Mouse (Mus musculus): ENCODE data around the gene Blnk.

Gene Blnk

GRCm38 (mm10) chr19:40999569-40999968 lies 5.2 kb upstream of the Blnk start:
- DNase-seq (ENCODE audit: low read depth, low spot score) = no peak

DNA sequence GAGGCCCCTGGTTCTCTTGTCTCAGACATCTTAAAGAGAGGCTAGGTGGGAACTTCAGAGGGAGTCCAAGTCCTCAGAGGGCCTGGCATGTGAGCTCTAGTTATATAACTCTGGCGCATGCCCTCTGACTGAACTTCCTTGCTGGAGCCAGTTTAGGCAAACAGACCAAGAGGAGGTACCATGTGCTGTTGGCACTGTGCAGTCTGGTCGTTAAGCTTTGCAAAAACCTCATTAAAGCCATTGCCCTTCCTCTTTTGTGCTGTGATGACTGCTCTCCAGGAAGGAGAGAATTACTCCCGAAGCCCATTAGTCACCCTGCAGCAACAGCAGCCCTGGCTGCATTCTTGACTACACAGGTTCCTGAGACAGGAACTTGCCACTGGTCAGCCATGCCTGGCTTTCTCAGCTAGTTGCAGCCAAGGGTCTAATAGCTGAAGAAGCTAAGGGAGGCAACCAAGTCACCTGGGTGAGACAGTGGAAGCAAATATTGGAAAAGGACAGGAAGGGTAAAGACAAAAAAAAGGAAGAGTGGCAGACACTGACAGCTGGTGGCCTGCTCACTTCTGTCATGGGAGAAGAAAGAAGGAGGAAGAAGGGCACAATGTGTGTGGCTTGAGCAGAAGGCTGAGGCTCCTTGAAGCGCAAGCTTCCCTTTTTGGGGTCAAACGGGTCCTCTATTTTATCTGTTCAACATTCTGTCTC lies 4.3 kb upstream of the Blnk start:
- no peak for DNase-seq (ENCODE audit: low read depth, low spot score)

- DNase-seq (ENCODE audit: low read depth, low spot score) = no peak
Measured at GRCm38 (mm10) chr19:40996722-40997121, 2.4 kb upstream of the Blnk start.

- no peak for DNase-seq (ENCODE audit: low read depth, low spot score)
Measured at GRCm38 (mm10) chr19:40995449-40996401, 1.4 kb upstream of the Blnk start.

- no peak for DNase-seq (ENCODE audit: low read depth, low spot score)
Measured at GRCm38 (mm10) chr19:40994911-40995310, 576 bp upstream of the Blnk start.

GRCm38 (mm10) chr19:40993356-40993755 lies 979 bp downstream of the Blnk start:
- DNase-seq (ENCODE audit: low read depth, low spot score) = no peak

- DNase-seq (ENCODE audit: low read depth, low spot score) = no peak
Measured at GRCm38 (mm10) chr19:40992517-40993044, 1.8 kb downstream of the Blnk start.

DNA sequence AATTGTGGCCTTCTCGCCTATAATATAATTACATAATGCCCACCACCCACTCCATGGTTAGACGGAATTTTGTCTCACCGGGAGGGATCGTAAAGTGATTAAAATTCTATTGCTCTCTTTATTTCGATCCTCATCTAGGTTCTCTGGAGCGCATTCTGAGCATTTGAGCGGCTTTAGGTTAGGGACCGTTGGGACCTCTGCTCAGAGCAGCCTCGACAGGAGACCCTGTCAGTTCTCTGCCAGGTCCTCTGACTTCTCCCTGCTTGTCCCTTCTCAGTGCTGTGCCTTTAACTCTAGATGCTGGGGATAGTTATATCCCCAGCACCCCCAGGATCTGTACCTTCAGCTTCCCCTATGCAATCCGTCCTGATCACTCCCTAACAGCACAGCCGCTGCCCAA lies 2.2 kb downstream of the Blnk start:
- DNase-seq (ENCODE audit: low read depth, low spot score) = no peak

DNA sequence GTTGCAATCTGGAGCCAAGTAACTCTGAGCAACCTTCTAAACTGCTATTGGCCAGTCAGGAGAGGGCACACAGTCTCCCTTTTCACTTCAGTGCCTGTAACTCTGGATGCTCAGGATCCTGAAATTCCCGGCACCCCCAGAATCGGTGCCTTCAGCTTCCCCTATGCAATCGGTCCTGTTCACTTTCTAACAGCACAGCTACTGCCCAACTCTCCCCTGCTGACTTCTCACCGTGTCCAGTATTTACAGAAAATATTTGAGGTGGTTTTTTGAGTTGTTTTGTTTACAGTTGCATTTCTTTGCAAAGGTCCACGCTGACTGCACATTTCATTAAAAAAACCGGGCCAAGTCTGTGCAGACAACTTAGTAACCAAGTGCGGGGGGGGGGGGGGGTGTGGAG lies 2.7 kb downstream of the Blnk start:
- no peak for DNase-seq (ENCODE audit: low read depth, low spot score)

- DNase-seq (ENCODE audit: low read depth, low spot score) = no peak
Measured at GRCm38 (mm10) chr19:40990781-40991343, 3.5 kb downstream of the Blnk start.

DNA sequence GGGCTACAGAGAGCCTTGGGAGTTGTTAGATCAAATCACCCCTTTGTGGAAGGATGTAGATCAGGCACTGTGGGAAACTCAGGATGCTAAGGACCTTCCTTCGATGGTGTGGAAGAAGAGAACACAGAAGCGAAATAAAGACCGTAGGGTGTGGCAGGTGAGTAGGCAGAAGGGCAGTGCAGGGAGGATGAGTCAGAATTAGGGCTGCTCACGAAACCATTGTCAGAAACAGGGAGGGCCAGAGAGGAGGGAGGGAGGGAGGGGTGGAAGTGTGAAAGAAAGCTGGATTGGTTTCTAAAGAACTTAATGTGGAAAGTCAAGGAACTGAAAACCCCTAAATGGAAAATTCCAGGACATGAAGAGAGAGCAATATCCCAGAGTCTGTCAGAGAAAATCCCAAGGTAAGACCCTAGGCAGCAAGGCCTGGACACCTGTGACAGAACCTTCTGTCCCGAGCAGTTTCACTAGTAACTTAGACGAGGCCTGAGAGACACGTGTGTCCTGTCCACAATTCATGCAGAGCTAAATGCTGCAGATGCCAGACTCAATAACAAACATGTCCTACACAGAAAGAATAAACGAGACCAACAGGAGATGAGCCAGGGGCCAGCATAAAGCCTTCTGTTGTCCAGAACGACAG lies 4.3 kb downstream of the Blnk start:
- DNase-seq (ENCODE audit: low read depth, low spot score) = no peak

DNA sequence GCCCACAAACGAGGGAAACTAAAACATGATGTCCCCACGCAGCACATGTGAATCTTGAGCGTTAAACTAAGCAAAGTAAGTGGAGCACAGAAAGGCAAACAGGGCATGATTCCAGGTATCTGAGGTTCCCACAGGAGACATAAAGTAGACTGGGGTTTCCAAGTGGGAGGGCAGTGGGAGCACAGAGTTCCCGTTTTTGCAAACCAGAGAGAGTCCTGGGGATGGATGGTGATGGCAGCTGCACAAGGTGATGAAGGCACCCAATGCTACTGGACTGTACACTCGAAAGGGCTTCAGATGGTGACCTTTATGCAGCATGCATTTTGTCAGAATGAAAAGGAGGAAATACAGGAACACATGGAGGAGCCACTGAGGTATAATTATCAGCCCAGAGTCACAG lies 5.5 kb downstream of the Blnk start:
- no peak for DNase-seq (ENCODE audit: low read depth, low spot score)

- DNase-seq (ENCODE audit: low read depth, low spot score) = no peak
Measured at GRCm38 (mm10) chr19:40984536-40984935, 9.8 kb downstream of the Blnk start.

DNA sequence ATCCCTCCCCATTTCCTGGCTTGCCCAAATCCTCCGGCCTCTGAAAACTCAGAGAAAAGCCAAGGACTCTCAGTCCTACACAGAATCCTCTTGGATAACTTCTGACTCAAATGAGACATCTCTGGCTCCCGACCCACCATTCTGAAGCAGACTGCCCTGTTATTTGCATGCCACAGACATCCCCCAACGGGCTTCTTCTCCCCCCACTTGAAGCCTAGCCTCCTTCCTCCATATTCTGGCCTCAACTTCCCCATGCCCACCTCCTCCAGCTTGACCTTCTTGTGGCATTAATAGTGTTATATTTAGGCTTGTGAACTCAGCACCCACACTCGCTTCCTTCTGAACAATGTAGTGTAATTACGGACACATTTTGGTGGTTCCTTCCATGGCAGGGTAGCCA lies 13.7 kb downstream of the Blnk start:
- no peak for DNase-seq (ENCODE audit: low read depth, low spot score)

- DNase-seq (ENCODE audit: low read depth, low spot score) = no peak
Measured at GRCm38 (mm10) chr19:40978026-40978425, 16.3 kb downstream of the Blnk start.

- DNase-seq (ENCODE audit: low read depth, low spot score) = no peak
Measured at GRCm38 (mm10) chr19:40976946-40977917, 17.1 kb downstream of the Blnk start.

- no peak for DNase-seq (ENCODE audit: low read depth, low spot score)
Measured at GRCm38 (mm10) chr19:40971273-40971914, 22.9 kb downstream of the Blnk start.

DNA sequence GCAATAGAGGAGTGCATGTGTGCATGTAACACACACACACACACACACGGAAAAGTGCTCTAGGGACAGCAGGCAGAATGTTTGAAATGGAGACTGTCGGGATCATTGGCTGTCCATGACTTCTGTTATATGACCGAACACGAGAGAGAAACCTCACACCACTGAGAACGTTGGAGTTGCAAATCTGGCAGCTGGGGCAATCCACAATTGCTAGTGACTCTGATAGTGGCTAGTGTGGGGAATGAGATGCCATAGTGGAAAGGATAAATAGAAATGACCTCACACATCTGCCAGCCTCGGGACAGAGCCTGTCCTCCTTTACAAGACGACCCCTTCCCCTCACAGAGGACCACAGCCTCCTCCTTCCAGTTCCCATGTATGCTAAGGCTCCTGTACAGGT lies 23.6 kb downstream of the Blnk start:
- DNase-seq (ENCODE audit: low read depth, low spot score) = no peak

DNA sequence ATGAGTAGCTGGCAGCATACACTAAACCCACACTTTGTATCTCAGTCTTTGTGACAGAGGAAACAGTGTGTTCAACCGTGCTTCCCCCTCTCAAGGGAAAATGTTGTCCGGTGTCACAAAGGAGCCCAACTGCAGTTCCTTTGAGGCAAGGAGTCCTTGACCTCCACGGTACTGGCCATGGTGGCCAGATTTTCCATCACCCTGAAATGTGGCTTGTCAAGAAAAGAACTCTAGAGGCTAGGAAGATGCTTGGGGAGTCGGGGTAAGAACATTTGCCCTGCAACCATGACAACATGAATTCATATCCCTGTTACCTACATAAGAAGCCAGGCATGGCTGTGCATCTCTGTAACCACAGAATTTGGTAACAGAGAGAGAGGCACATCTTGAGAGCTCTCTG lies 24.0 kb downstream of the Blnk start:
- no peak for DNase-seq (ENCODE audit: low read depth, low spot score)

All from WW6 (cell line).